Mouse (Mus musculus): ENCODE results near the gene Gm21834.

Gene Gm21834

GRCm38 (mm10) chr17:57742119-57742518, at the start of gene Gm21834:
Gene Gm21834 (minus strand): TSS chr17:57742219.
- in situ Hi-C loops (cut with MboI, MseI) = no loop called here

GRCm38 (mm10) chr17:57788161-57788799, 46.3 kb upstream of the Gm21834 start:
- in situ Hi-C loops (cut with MboI, MseI) = no loop called here

DNA sequence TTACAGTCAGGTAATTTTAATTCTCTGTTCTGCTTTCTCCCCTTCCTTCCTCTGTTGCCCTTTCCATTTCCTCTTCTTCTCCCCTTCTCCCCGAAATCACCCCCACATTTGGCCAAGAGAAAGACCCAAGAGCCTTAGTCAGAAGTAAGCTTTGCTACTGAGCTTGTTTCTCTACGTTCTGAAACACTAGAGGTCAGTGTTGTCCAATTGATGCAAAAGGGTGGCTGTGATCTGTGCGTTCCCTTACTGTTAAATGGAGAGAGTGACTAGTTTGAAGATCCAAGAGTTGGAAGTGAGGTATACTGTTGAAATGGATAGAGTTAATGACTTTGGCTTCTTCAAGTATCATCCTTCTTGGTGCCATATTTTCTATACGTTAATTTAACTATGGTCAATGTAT, 28.9 kb upstream of the Gm21834 start:
- in situ Hi-C loops (cut with MboI, MseI) = loop anchor here (10.0 kb wide), 1 partner anchor 1144 kb away; no protein-coding TSS in a partner anchor

GRCm38 (mm10) chr17:57768622-57769610, 26.9 kb upstream of the Gm21834 start, which contains the start of gene Cntnap5c:
Gene Cntnap5c (plus strand): TSS chr17:57769570.
- in situ Hi-C loops (cut with MboI, MseI) = no loop called here

DNA sequence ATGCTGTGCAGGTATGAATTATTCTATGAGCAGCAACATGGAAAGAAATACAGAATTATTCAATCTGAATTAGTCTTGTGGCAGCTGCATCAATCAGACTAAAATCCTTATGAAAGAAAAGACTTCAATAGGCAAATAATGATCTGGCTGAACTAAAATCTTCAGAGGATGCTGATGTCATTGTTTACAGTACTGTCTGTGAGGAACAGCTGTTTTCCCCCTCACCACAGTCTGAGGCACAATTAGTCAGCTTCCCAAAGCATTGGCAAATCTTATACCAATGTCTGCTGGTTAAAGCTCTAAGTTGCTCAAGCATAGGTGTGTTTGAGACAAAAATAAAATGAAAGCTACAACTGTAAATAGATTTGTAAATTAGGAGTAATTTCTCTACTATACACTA, 25.3 kb upstream of the Gm21834 start:
- in situ Hi-C loops (cut with MboI, MseI) = no loop called here

DNA sequence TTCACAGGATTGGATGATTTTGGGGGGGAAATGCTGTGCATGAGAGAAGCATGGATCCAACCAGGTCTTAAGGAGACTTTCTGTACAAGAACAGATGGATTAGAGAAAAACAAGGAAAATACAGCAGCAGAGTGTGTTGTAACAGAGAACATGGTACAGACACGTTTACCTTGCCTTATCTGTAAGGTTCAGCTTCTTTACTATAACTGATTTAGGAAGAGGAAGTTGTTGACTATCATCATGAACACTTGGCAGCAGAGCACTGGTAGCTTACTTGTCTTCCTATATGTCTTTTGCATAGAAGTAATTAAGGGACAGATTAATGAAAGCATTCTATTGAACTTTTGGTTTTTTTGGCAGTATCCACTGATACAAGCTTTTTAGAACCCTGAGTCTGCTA, 16.0 kb upstream of the Gm21834 start:
- in situ Hi-C loops (cut with MboI, MseI) = loop anchor here (10.0 kb wide), 1 partner anchor 1577 kb away; no protein-coding TSS in a partner anchor

DNA sequence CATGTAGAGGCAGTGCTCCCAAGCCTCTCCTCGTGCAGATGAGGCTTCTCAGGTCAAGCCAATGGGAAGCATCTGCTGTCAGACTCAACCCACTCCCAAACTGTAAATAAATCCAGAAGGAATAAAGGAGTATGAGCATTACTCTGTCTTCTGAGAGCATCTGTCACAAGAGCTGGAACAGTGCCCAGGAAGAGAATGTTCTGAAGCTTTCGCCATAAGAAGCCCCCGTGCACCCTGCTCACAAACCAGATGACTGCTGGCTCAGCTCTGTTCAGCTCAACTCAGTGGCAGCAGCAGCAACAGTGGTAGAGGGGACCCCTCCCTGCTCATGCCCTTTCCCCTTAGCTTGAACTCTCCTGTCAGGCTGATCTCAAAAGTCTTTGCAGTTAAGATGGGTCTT, 47.2 kb downstream of the Gm21834 start:
- in situ Hi-C loops (cut with MboI, MseI) = no loop called here
